Mouse (Mus musculus): ENCODE results near the gene St8sia1. TPM values are rescaled to one million over a fixed set of nuclear protein-coding genes. Genes with fewer than 3 reads are reported as not detected.

The St8sia1 gene
- total and polyA plus RNA-seq, 3 experiments, result 0.01 TPM; not detected in 2

DNA sequence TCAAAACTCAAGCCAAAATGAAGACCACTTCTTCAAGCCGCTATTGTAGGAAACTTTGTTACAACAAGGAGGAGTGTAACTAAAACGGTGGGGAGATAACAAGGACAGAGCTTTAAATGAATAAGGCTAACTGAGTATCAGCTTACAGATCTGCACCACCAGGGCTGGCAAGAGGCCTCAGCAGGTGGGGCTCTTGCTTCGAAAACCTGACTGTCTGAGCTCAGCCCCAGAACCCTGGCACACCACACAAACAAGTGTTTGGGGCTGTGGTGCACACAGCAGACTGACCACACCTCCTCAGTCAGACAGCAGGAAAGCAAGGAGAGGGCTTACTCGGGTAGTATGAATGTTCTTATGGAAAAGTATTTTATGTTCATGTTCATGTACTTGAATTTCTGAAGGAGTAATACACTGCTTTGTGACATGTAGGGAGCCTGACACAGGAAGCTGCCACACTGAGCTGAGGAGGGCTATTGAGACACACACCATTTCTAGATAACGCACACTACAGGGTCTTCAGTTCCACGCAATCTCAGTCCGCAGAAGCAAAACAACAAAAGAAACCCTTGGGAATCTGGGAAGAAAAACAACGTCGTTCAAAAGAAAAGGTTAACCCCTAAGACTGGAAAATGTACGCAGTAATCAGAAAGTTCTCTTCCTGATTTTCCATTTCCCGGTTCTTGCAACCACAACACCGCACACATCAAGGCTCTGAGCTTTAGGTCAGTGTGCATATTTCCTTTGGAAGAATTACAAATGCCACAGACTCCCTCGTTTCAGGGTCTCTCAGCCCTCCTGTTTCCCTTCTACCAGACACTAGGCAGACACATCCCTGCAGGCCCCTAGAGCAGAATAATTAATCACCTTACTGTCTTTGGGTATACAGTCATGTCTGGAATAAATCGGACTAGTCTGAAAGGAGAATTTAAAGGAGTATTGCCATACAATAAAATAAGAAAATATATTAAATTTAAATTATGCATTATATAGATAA lies 29.8 kb upstream of the St8sia1 start:
- Histone ChIP-seq H3K9ac (ENCODE audit: control insufficient read depth, low read depth, low read length, poor library complexity, severe bottlenecking) (no peak overlapping the region), H3K27ac (ENCODE audit: control insufficient read depth, low read depth, low read length) (no peak overlapping the region), H3K79me2 (ENCODE audit: control insufficient read depth, insufficient read depth, low read length, poor library complexity) (no peaks in the 10 kb centered on the region), H3K9me3 (replicated peaks; ENCODE audit: insufficient read depth, low read length) (no peaks in the 10 kb centered on the region), H3K4me3 (ENCODE audit: control insufficient read depth in 1 of 2, insufficient read depth in 1 of 2, low read depth in 2 of 2, low read length in 2 of 2) (no peak overlapping the region), H3K4me1 (ENCODE audit: control insufficient read depth in 1 of 2, insufficient read depth in 2 of 2, low read length in 2 of 2) (peaks cover 0 to 9% of the 10 kb centered on the region in 2 experiments; a peak in 2 of 4 replicates), H3K27me3 (ENCODE audit: control insufficient read depth in 1 of 2, insufficient read depth in 2 of 2, low read length in 2 of 2) (peaks cover 0 to 2% of the 10 kb centered on the region in 2 experiments), H3K36me3 (ENCODE audit: control insufficient read depth in 1 of 2, insufficient read depth in 2 of 2, low read length in 2 of 2) (peaks cover 0 to 3% of the 10 kb centered on the region in 2 experiments; a peak in 2 of 4 replicates)
- TF ChIP-seq ZC3H11A (IDR thresholded peaks at IDR 0.05; ENCODE audit: low read depth, low read length), result 0 out of 2 replicates have a peak, but pooled peaks have one; percentile 6
- no peak for TF ChIP-seq TAL1 (IDR thresholded peaks at IDR 0.05; ENCODE audit: low read length)
- TF ChIP-seq RAD21 (IDR thresholded peaks at IDR 0.05; ENCODE audit: low read depth, low read length), result peak; percentile 15
- DNase-seq (ENCODE audit: low read depth, low spot score), result peak; percentile 25

DNA sequence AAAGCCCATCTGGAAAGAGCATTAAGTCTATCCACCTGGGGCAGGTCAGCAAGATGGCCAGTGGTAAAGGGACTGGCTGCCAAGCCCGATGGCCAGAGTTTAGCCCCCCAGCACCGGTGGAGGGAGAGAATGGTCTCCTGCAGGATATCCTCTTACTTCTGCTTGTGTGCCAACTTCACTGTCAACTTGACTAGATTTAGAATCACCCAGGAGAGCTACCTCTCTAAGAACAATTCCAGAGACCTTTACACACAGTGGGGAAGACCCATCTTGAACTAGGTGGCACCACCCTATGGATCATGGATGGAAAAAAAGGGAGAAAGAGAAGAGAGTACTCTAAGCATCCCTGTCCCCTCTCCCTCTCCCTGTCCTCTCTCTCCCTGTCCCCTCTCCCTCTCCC lies 28.7 kb upstream of the St8sia1 start:
- H3K4me3 ChIP-seq (ENCODE audit: control insufficient read depth in 1 of 2, insufficient read depth in 1 of 2, low read depth in 2 of 2, low read length in 2 of 2), result no peak overlapping the region
- no peak overlapping the region for H3K9ac ChIP-seq (ENCODE audit: control insufficient read depth, low read depth, low read length, poor library complexity, severe bottlenecking)
- H3K36me3 ChIP-seq (ENCODE audit: control insufficient read depth in 1 of 2, insufficient read depth in 2 of 2, low read length in 2 of 2), result peaks cover 0 to 3% of the 10 kb centered on the region in 2 experiments; a peak in 2 of 4 replicates
- H3K79me2 ChIP-seq (ENCODE audit: control insufficient read depth, insufficient read depth, low read length, poor library complexity), result no peaks in the 10 kb centered on the region
- no peak overlapping the region for H3K27ac ChIP-seq (ENCODE audit: control insufficient read depth, low read depth, low read length)
- DNase-seq (ENCODE audit: low read depth, low spot score), result no peak
- TF ChIP-seq GABPA (IDR thresholded peaks at IDR 0.05; ENCODE audit: low read depth, low read length) (no peak), NRF1 (IDR thresholded peaks at IDR 0.05; ENCODE audit: insufficient read depth, low read depth, low read length, poor library complexity, severe bottlenecking) (no peak), BHLHE40 (IDR thresholded peaks at IDR 0.05; ENCODE audit: borderline replicate concordance, low read depth, low read length) (no peak), TCF12 (IDR thresholded peaks at IDR 0.05; ENCODE audit: low read depth, low read length) (no peak), MYB (IDR thresholded peaks at IDR 0.05; ENCODE audit: low read depth, low read length) (no peak), E2F4 (IDR thresholded peaks at IDR 0.05; ENCODE audit: borderline replicate concordance, low read depth, low read length) (no peak), GATA1 (IDR thresholded peaks at IDR 0.05; ENCODE audit: low read depth, low read length) (no peak), ZC3H11A (IDR thresholded peaks at IDR 0.05; ENCODE audit: low read depth, low read length) (no peak), UBTF (IDR thresholded peaks at IDR 0.05; ENCODE audit: borderline replicate concordance, insufficient read depth, low read depth, low read length) (no peak), RCOR1 (IDR thresholded peaks at IDR 0.05; ENCODE audit: low read depth, low read length) (no peak), TAL1 (IDR thresholded peaks at IDR 0.05; ENCODE audit: low read length) (no peak), POLR2AphosphoS2 (IDR thresholded peaks at IDR 0.05; ENCODE audit: low read length) (no peak), ZNF384 (IDR thresholded peaks at IDR 0.05; ENCODE audit: low read depth, low read length) (no peak), RAD21 (IDR thresholded peaks at IDR 0.05; ENCODE audit: low read depth, low read length) (no peak), USF2 (IDR thresholded peaks at IDR 0.05; ENCODE audit: borderline replicate concordance in 1 of 2, insufficient read depth in 1 of 2, low read depth in 1 of 2, low read length in 2 of 2) (no peak), ETS1 (IDR thresholded peaks at IDR 0.05; ENCODE audit: low read depth, low read length) (no peak), NELFE (IDR thresholded peaks at IDR 0.05; ENCODE audit: low read depth, low read length) (no peak), EP300 (IDR thresholded peaks at IDR 0.05; ENCODE audit: low read depth in 1 of 2, low read length in 2 of 2) (no peak)
- peaks cover 0 to 2% of the 10 kb centered on the region in 2 experiments for H3K27me3 ChIP-seq (ENCODE audit: control insufficient read depth in 1 of 2, insufficient read depth in 2 of 2, low read length in 2 of 2)
- H3K9me3 ChIP-seq (replicated peaks; ENCODE audit: insufficient read depth, low read length), result no peaks in the 10 kb centered on the region
- peaks cover 0 to 9% of the 10 kb centered on the region in 2 experiments; a peak in 2 of 4 replicates for H3K4me1 ChIP-seq (ENCODE audit: control insufficient read depth in 1 of 2, insufficient read depth in 2 of 2, low read length in 2 of 2)
